Mouse (Mus musculus): ENCODE results near the gene Gapdh. TPM values are rescaled to one million over a fixed set of nuclear protein-coding genes. Genes with fewer than 3 reads are reported as not detected.

Gapdh gene
- total RNA-seq, 1 experiment: 2,407 TPM

DNA sequence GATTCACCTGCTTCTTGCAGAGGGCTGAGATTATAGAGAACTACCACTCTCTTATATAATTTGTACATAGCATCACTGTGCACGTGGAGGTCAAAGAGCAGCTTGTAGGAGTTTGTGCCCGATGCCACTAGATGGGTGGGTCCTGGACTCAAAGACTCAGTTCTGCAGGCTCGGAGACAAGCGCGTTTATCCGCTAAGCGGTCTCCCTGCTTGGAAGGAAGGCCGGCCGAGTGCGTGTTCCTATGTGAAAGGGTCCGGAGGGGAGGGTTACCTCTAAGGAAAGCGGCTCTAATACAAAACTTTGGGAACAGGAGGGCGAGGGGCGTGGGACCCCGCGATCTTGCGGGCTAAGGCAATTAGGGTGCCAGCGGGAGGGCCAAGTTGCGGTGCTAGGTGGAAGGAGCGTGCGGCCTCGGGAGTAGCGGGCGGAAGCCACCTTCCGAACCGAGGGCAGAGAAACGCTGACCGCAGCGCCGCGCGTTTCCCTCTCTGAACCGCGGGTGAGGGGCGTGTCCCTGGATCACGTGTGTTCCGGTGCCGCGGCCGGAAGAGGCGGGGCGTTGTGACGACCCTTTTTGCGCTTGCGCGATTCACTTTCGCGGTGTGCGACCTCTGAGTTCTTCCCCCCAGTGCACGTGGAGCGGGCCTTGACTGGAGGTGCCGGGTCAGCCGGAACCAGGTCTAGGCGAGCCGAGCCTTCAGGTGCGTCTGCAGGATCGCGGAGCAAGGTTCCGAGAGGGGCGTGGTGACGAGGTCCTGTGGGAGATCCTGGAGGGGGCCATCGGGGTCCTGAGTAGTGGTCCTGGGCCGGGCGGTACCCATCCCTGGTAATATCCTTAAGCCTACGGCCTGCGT, 34.7 kb downstream of the Gapdh start, which contains the start of gene Nop2:
Gene Nop2, plus strand, starts transcription at position 608 of the 855 bp plus-strand sequence.
- TF ChIP-seq ZC3H11A (IDR thresholded peaks at IDR 0.05; ENCODE audit: borderline replicate concordance, low read depth, low read length) (no peak), HCFC1 (IDR thresholded peaks at IDR 0.05; ENCODE audit: borderline replicate concordance, insufficient read depth, low read length) (peak; percentile 59; the same call in 1 of the 2 replicates), MAFK (IDR thresholded peaks at IDR 0.05; ENCODE audit: insufficient read depth, low read depth, low read length) (peak; percentile 86)
- Histone ChIP-seq H3K9ac (ENCODE audit: insufficient read depth, low read depth, low read length, poor library complexity, severe bottlenecking) (peak within 1 kb of the TSS; percentile 95), H3K27ac (ENCODE audit: insufficient read depth, low read depth, low read length, poor library complexity, severe bottlenecking) (peak within 1 kb of the TSS; percentile 82), H3K4me1 (ENCODE audit: control insufficient read depth in 2 of 2, insufficient read depth in 2 of 2, low read length in 2 of 2, poor library complexity in 1 of 2) (peaks cover 0 to 8% of the 10 kb centered on the region in 2 experiments; a peak in 1 of 4 replicates), H3K36me3 (ENCODE audit: control insufficient read depth, insufficient read depth, low read length, poor library complexity, severe bottlenecking) (peaks cover 45% of the 10 kb centered on the region), H3K9me3 (ENCODE audit: control insufficient read depth, insufficient read depth, low read depth, low read length) (no peaks in the 10 kb centered on the region), H3K4me3 (ENCODE audit: insufficient read depth in 1 of 2, low read depth in 1 of 2, low read length in 2 of 2, poor library complexity in 1 of 2, severe bottlenecking in 1 of 2) (peak within 1 kb of the TSS; percentile 80 to 86)
- DNase-seq (ENCODE audit: low read depth, low spot score): peak; percentile 94
- in situ Hi-C loops (cut with MboI; ENCODE audit: low sequenced_read_pairs in 2 of 2, unreplicated experiment in 2 of 2): no loop called here

DNA sequence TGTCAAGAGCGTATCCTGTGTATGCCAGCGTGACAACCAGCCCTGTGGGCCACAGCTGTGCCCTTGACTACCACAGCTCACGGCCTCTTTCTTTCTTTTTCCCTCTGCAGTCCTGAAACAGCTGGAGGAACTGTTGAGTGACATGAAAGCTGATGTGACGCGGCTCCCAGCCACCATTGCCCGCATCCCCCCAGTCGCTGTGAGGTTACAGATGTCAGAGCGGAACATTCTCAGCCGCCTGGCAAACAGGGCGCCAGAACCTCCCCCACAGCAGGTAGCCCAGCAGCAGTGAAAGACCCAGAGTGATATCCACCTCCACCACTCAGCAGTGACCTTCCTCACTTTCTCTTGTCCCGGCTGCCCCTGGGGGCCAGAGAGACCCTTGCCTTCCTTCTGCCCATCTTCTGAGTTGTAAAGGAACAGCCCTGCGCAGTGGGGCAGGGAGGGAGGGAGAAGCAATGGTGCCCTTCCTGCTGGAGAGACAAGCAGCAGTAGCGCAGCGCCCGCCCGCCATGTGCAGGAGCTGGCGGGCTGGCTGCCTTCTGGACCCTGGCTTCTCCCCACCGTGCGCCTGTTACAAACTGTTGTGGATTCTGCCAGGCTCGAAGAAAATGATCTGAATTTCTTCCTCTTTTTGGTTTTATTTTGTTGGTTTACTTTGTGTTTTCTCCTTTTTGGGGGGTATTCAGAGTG, 36.4 kb downstream of the Gapdh start:
- no peak for TF ChIP-seq ZNF384 (IDR thresholded peaks at IDR 0.05; ENCODE audit: low read depth, low read length)
- no peak for TF ChIP-seq HCFC1 (IDR thresholded peaks at IDR 0.05; ENCODE audit: borderline replicate concordance, insufficient read depth, low read length)
- TF ChIP-seq CHD2 (IDR thresholded peaks at IDR 0.05; ENCODE audit: low read depth, low read length): no peak
- TF ChIP-seq MAFK (IDR thresholded peaks at IDR 0.05; ENCODE audit: insufficient read depth, low read depth, low read length): no peak
- no peak for DNase-seq (ENCODE audit: low read depth, low spot score)
- Histone ChIP-seq H3K27ac (ENCODE audit: insufficient read depth, low read depth, low read length, poor library complexity, severe bottlenecking) (no peak overlapping the region; the same call in 1 of the 2 replicates), H3K9me3 (ENCODE audit: control insufficient read depth, insufficient read depth, low read depth, low read length) (no peaks in the 10 kb centered on the region), H3K4me3 (ENCODE audit: insufficient read depth in 1 of 2, low read depth in 1 of 2, low read length in 2 of 2, poor library complexity in 1 of 2, severe bottlenecking in 1 of 2) (peak overlapping the region; percentile 36 to 46), H3K9ac (ENCODE audit: insufficient read depth, low read depth, low read length, poor library complexity, severe bottlenecking) (peak overlapping the region; percentile 39; the same call in 1 of the 2 replicates), H3K36me3 (ENCODE audit: control insufficient read depth, insufficient read depth, low read length, poor library complexity, severe bottlenecking) (peaks cover 35% of the 10 kb centered on the region), H3K4me1 (ENCODE audit: control insufficient read depth in 2 of 2, insufficient read depth in 2 of 2, low read length in 2 of 2, poor library complexity in 1 of 2) (peaks cover 0 to 8% of the 10 kb centered on the region in 2 experiments; a peak in 1 of 4 replicates)
- in situ Hi-C loops (cut with MboI; ENCODE audit: low sequenced_read_pairs in 2 of 2, unreplicated experiment in 2 of 2): no loop called here

DNA sequence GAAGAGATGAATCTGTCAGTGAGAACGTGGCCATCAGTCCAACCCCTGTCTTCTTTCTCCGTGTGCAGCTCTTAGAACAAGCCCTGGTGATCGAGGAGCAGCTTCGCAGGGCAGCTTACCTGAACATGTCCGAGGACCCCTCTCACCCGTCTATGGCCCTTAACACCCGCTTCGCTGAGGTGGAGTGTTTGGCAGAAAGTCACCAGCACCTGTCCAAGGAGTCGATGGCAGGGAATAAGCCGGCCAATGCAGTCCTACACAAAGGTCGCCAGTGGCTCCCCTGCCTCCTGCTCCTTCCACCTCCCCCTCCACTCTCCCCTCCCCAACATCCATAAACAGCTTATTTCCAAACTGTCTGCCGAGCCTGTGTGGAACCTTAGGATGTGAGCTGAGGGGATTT, 37.5 kb downstream of the Gapdh start:
- in situ Hi-C loops (cut with MboI; ENCODE audit: low sequenced_read_pairs in 2 of 2, unreplicated experiment in 2 of 2): no loop called here
- no peak for DNase-seq (ENCODE audit: low read depth, low spot score)
- Histone ChIP-seq H3K27ac (ENCODE audit: insufficient read depth, low read depth, low read length, poor library complexity, severe bottlenecking) (no peak overlapping the region), H3K4me1 (ENCODE audit: control insufficient read depth in 2 of 2, insufficient read depth in 2 of 2, low read length in 2 of 2, poor library complexity in 1 of 2) (peaks cover 0 to 8% of the 10 kb centered on the region in 2 experiments; a peak in 1 of 4 replicates), H3K9me3 (ENCODE audit: control insufficient read depth, insufficient read depth, low read depth, low read length) (no peaks in the 10 kb centered on the region), H3K9ac (ENCODE audit: insufficient read depth, low read depth, low read length, poor library complexity, severe bottlenecking) (no peak overlapping the region), H3K4me3 (ENCODE audit: insufficient read depth in 1 of 2, low read depth in 1 of 2, low read length in 2 of 2, poor library complexity in 1 of 2, severe bottlenecking in 1 of 2) (no peak overlapping the region), H3K36me3 (ENCODE audit: control insufficient read depth, insufficient read depth, low read length, poor library complexity, severe bottlenecking) (peaks cover 35% of the 10 kb centered on the region)
- TF ChIP-seq MAFK (IDR thresholded peaks at IDR 0.05; ENCODE audit: insufficient read depth, low read depth, low read length) (no peak), ZC3H11A (IDR thresholded peaks at IDR 0.05; ENCODE audit: borderline replicate concordance, low read depth, low read length) (no peak), CHD2 (IDR thresholded peaks at IDR 0.05; ENCODE audit: low read depth, low read length) (no peak), ZNF384 (IDR thresholded peaks at IDR 0.05; ENCODE audit: low read depth, low read length) (no peak), HCFC1 (IDR thresholded peaks at IDR 0.05; ENCODE audit: borderline replicate concordance, insufficient read depth, low read length) (no peak)

DNA sequence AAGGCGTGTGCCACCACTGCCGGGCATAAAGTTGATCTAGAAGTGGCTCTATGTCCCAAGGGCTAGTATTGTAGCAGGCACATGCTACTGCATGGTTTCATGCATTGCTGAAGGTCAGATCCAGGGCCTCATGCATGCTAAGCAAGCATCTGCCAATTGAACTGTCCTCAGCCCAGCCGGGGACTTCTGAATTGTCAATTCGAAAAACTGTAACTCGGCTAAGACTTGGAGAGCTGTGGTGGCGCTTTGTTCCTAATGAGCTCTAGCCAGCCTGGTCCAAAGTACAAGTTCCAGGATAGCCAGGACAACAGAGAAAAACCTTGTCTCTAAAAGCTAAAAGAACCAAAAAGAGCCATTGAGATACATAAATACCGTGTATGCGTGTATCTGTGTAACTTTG, 46.9 kb downstream of the Gapdh start:
- no peak overlapping the region for H3K4me3 ChIP-seq (ENCODE audit: insufficient read depth in 1 of 2, low read depth in 1 of 2, low read length in 2 of 2, poor library complexity in 1 of 2, severe bottlenecking in 1 of 2)
- H3K9me3 ChIP-seq (ENCODE audit: control insufficient read depth, insufficient read depth, low read depth, low read length): no peaks in the 10 kb centered on the region
- no peak overlapping the region for H3K9ac ChIP-seq (ENCODE audit: insufficient read depth, low read depth, low read length, poor library complexity, severe bottlenecking)
- no peaks in the 10 kb centered on the region for H3K4me1 ChIP-seq (ENCODE audit: control insufficient read depth in 2 of 2, insufficient read depth in 2 of 2, low read length in 2 of 2, poor library complexity in 1 of 2)
- no peak for DNase-seq (ENCODE audit: low read depth, low spot score)
- TF ChIP-seq HCFC1 (IDR thresholded peaks at IDR 0.05; ENCODE audit: borderline replicate concordance, insufficient read depth, low read length): no peak
- no peak for TF ChIP-seq CHD2 (IDR thresholded peaks at IDR 0.05; ENCODE audit: low read depth, low read length)
- no peak for TF ChIP-seq ZC3H11A (IDR thresholded peaks at IDR 0.05; ENCODE audit: borderline replicate concordance, low read depth, low read length)
- no peak for TF ChIP-seq MAFK (IDR thresholded peaks at IDR 0.05; ENCODE audit: insufficient read depth, low read depth, low read length)
- no peak for TF ChIP-seq ZNF384 (IDR thresholded peaks at IDR 0.05; ENCODE audit: low read depth, low read length)
- H3K27ac ChIP-seq (ENCODE audit: insufficient read depth, low read depth, low read length, poor library complexity, severe bottlenecking): no peak overlapping the region
- peaks cover 68% of the 10 kb centered on the region for H3K36me3 ChIP-seq (ENCODE audit: control insufficient read depth, insufficient read depth, low read length, poor library complexity, severe bottlenecking)
- in situ Hi-C loops (cut with MboI; ENCODE audit: low sequenced_read_pairs in 2 of 2, unreplicated experiment in 2 of 2): no loop called here
